Mouse (Mus musculus): Measurements from ENCODE around the gene Sirt4.
A peak's percentile ranks its signal among the peaks of the same experiment; 100 is the strongest.

Gene Sirt4

DNA sequence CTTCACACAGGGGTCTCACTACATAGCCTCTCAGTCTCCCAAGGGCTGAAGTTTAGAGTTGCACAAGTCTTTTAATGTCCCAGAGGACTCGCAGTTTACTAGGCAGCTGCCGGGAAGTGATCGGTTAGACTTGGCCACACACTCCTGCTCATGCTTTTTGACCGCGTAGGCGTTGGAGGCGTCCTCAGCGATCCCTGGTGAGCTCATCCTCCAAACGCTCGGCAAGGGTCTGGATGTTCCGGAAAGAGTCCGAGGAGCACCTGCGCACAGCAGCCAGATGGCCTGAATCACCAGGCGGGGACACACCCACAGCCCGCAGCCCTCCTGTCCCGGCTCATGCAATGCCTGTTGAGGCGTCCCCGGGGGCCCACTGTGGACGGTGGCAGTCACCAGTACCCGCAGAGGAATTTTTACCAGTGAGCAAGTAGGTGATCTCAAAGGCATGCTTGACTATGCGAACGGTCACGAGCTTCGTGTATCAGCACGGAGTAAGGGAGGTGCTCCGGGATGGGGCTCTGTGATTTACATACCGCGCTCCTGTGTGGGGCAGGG, 7.3 kb upstream of the Sirt4 start:
- DNase-seq (ENCODE audit: low spot score) = peak; percentile 34

- DNase-seq (ENCODE audit: low spot score) = no peak
Measured at GRCm38 (mm10) chr5:115491076-115491475, 6.6 kb upstream of the Sirt4 start.

DNA sequence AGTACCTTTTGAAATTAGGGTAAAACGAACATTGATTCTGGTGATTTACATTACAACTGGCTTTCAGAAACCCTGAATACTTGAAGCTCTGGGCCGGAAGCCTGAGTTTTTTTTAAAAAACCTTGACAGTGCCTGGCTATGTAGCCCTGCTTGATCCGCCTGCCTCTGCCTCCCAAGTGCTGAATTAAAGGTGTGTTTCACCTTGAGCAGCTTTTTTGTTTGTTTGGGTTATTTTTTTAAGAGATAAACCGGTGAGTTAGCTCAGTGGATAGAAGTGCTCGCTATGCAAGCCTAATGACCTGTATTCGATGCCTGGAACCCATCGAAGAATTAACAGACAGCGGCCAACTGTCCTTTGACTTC, 6.1 kb upstream of the Sirt4 start:
- no peak for DNase-seq (ENCODE audit: low spot score)

GRCm38 (mm10) chr5:115489699-115490637, 5.4 kb upstream of the Sirt4 start:
- DNase-seq (ENCODE audit: low spot score) = peak; percentile 88

DNA sequence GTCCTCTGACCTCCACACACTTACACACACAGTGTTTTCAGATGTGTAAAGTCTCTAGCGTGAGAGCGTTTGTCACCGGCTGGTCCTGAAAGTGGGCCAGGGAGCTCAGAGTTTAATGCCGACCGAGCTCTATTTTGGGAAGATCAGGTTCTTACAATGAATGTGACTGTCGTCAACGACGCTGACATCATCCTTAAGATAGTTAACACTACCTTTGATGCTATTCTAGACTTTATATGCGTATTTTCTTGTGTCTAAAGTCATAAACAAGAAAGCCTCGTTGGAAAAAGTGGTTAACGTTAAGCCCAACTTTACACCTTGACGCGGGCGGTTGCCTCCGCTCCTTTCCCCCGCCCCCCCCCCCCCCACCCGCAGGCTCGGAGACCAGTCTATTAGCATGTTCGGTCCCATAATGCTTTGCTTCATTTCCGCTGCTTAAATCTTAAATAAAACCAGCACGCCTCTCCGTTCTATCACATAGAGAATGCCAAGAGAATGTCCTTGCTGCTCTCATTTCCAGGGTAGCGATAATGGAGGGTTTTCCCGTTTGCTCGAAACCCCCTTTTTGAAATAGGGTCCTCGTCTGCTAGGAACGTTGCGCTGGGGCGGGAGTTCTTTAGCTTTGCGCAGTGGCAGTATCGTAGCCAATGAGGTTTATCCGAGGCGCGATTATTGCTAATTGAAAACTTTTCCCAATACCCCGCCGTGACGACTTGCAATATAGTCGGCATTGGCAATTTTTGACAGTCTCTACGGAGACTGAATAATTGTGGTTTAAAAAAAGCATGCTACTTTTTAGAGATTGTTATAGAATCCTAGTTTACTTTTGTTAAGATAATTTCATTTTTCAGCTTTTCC, 4.5 kb upstream of the Sirt4 start:
- DNase-seq (ENCODE audit: low spot score) = peak; percentile 82

GRCm38 (mm10) chr5:115487942-115488580, 3.5 kb upstream of the Sirt4 start:
- DNase-seq (ENCODE audit: low spot score) = no peak

DNA sequence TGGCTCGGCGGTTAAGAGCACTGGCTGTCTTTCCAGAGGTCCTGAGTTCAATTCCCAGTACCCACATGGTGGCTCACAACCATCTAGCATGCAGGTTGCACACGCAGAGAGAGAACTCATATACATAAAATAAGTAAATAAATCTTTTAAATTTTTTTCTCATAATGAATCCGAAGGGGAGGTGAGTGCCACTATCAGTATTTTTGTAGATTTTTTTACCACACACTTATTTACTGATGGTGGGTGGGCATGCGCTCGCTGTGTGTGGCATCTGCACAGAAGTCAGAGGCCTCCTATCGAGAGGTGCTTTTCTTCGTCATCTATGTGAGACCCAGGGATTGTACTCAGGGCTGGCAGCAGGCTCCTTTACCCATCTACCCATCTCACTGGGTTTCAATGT, 2.8 kb upstream of the Sirt4 start:
- DNase-seq (ENCODE audit: low spot score) = no peak

GRCm38 (mm10) chr5:115486726-115487125, 2.2 kb upstream of the Sirt4 start:
- DNase-seq (ENCODE audit: low spot score) = no peak

DNA sequence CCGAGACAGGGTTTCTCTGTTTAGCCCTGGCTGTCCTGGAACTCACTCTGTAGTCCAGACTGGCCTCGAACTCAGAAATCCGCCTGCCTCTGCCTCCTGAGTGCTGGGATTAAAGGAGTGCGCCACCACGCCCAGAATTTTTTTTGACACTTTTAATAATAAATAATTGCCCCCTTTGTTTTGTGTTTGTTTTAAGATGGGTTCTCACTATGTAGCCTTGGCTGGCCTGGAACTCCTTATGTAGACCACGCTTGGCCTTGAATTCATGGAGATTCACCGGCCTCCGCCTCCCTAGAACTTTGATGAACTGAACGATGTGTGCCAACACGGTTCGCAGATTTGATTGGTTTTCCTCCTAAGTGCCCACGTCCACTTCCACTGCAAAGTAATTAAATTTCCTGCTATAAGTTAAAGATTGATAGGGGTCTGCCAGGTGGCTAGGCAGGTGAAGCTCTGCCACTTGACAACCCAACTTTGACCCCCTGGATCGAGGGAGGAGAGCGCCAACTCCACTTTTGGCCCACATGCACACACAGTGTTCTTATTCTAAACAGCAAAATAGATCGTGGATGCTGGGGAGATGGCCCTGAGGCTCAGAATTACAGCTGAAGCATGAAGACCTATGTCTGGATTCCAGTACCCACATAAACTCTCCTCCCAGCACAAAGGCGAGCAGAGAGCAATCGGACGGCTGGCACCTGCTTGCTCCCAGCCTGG, 1.1 kb upstream of the Sirt4 start:
- no peak for DNase-seq (ENCODE audit: low spot score)

DNA sequence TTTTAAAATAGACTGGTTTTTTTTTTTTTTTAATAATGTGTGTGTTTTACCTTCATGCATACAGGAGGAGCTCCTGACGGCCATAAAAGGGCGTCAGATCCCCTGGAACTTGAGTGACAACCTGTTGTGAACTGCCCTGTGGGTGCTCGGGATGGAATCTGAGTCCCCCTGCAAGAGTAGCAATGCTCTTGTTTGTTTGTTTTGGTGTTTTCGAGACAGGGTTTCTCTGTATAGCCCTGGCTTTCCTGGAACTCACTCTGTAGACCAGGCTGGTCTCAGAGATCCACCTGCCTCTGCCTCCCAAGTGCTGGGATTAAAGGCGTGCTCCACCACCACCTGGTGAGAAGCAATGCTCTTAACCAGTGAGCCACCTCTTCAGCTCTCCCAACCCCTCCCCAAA, 471 bp upstream of the Sirt4 start:
- no peak for DNase-seq (ENCODE audit: low spot score)

GRCm38 (mm10) chr5:115483385-115483784, 1.1 kb downstream of the Sirt4 start:
- no peak for DNase-seq (ENCODE audit: low spot score)

- DNase-seq (ENCODE audit: low spot score) = no peak
Measured at GRCm38 (mm10) chr5:115482390-115483265, 1.9 kb downstream of the Sirt4 start.

DNA sequence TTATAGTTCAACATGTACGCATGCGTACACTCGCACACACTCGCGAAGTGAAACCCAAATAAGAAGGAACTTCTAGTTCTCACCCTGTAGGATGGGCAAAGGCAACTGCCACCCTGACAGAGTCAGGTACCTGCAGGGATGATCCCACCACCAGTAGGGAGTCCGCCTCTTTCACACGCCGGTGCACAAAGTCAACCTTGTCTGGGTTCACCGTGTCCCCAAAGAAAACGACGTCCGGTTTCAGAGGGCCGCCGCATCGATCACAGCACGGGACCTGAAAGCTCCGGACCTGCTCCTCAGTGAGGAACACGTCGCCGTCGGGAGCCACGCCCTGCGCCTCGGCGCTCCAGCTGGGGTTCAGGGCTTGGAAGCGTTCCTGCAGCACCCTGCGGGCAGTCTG, 4.4 kb downstream of the Sirt4 start:
- DNase-seq (ENCODE audit: low spot score) = peak; percentile 30

DNA sequence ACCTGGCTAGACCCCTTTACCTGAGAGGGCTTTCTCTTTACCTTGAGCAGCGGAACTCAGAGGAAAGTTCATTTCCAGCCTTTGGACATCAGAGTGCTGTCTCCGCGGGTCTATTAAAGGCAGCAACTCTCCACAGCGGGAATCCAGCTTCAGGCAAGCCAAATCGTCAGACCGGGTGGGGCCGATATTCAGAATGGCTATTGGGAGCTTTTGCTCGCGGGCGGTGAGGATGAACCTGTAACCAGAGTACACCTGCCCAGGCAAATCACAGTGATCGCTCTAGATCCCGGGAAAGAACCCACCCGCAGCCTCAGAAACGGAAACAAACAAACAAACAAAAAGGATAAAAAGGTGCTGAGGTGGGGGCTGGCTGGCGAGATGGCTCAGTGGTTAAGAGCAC, 5.0 kb downstream of the Sirt4 start:
- no peak for DNase-seq (ENCODE audit: low spot score)

DNA sequence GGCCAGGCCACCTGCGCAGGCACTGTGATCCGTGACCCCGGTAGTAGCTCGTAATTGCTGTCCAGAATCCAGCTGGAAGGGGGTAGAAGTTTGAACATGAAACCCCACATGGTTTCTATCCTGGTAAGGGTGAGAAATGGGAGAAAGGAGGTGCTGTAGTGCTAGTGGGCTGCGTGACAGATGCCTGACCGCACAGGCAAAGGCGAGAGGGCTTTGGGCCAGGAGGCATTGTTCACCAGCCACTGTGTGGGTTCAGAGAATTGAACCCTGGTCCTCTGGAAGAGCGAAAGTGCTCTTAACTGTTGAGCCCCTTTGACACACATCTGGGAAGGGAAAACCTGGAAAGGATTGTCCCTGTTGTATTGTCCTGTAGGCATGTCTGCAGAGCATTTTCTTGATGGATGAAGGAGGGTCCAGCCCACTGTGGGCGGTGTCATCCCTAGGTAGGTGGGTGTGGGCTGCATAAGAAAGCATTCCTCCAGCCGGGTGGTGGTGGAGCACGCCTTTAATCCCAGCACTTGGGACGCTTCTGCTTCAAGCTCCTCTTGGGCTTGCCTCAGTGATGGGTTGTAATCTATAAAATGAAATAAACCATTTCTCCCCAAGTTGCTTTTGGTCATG, 8.3 kb downstream of the Sirt4 start:
- no peak for DNase-seq (ENCODE audit: low spot score)

DNA sequence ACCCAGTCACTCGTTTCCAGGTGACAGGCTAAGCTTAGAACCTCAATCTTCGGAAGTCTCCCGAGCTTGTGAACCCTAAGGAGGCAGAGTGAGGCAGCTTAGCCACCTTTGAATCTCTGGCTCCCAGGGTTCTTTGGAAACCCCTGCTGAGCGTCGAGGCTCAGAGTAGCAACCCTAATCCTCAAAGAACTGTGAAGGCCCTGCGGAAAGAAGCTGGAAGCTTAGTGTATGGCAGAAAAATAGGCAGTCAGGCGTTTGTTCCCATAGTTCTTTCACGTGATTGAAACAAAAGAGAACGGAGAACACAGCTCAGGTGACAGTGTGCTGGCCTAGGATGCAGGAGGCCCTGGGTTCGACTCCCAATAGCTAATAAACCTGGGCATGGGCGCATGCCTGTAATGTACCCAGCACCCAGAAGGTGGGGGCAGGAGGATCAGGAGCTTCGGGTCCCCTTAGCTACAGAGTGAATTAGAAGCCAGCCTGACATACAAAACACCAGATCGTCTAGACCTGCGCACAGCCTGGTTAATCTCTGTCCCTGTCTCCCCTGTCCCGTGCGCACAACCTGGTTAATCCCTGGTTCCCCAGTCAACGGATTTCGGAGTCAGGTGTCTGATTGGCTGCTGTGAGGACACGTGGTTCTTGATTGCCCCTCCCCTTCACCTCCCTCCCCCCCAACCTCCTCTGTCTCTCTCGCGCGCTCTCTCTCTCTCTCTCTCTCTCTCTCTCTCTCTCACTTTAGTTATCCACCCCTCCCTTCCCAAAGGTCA, 9.0 kb downstream of the Sirt4 start:
- DNase-seq (ENCODE audit: low spot score) = no peak

DNA sequence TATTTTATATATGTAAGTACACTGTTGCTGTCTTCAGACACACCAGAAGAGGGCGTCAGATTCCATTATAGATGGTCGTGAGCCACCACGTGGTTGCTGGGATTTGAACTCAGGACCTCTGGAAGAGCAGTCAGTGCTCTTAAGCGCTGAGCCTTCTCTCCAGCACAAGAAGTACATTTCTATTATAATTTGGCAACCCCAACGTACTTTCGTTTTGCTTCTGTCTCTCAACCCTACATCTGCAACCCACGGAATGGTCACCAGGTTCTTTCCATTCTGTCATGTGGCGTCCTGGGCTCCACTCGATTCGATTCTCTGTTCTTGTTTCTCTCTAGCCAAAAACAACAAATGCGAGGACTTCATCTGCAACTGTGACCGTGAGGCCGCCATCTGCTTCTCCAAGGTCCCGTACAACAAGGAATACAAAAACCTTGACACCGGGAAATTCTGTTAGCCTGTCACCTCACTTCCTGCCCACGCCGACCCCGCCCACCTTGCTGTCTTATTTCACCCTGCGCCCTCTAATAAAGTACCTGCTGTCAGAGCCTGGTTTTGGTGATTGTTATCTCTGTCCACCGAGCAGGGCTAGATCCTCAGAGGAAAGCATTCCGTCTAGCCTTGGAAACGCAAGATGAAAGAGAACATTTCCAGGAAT, 10.2 kb downstream of the Sirt4 start:
- DNase-seq (ENCODE audit: low spot score) = no peak

DNA sequence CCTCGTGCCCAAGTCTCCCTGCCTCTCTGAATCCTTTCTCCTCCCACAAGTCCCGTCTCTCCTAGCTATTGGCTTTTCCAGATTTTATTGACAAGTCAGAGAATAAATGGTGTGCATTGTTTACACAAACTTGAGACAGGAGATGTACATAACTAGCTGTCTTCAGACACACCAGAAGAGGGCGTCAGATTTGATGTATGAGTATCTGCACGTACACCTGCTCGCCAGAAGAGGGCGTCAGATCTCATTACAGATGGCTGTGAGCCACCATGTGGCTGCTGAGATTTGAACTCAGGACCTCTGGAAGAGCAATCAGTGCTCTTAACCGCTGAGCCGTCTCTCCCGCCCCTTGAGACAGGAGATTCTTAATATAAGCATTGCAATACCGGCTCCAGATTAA, 11.3 kb downstream of the Sirt4 start:
- no peak for DNase-seq (ENCODE audit: low spot score)
